Mouse (Mus musculus) bone marrow macrophage, adult 2 months (primary cell): ENCODE measurements around the gene Them7.

Experiments
- CTCF ChIP-seq: IDR thresholded peaks from 2 replicates; pipeline ENCODE4 v1.5.1; 2012; ENCODE audit warnings: low read depth, mild to moderate bottlenecking, low read length, moderate library complexity
- POLR2A ChIP-seq: IDR thresholded peaks from 2 replicates; pipeline ENCODE4 v1.6.1; 2012; ENCODE audit warnings: mild to moderate bottlenecking, low read depth, low read length, borderline replicate concordance

- no peak for TF ChIP-seq POLR2A
- no peak for TF ChIP-seq CTCF
Measured at GRCm38 (mm10) chr2:105416046-105416659, 192.0 kb downstream of the Them7 start.
